Mouse (Mus musculus) lung, postnatal 0 days (tissue): ENCODE measurements around the gene Alkbh6. TPM values are rescaled to one million over a fixed set of nuclear protein-coding genes. Genes with fewer than 3 reads are reported as not detected.
A peak's percentile ranks its signal among the peaks of the same experiment; 100 is the strongest.

Source experiments
- ATAC-seq: fragments of 200-750 bp; cut with Nextera tagmentation; 2 replicates; pipeline ENCODE4 v1.8.0; 2017; ENCODE audit warnings: moderate library complexity
- DNase-seq: peaks from one replicate; pipeline ENCODE4 v3.0.0-alpha.2; 2016; ENCODE audit warnings: low spot score
- H3K27ac ChIP-seq: fragments of 300-500 bp; sonication (generic); 2 replicates; pipeline ENCODE4 v1.5.1; 2014; ENCODE audit warnings: antibody characterized with exemption, mild to moderate bottlenecking, low read length, mixed read lengths
- H3K27me3 ChIP-seq: fragments of 300-500 bp; sonication (generic); replicated peaks from 2 replicates; pipeline ENCODE4 v1.6.1; 2014; ENCODE audit warnings: low read length, mixed read lengths; ENCODE audit not compliant: insufficient read depth
- H3K36me3 ChIP-seq: fragments of 300-500 bp; sonication (generic); 2 replicates; pipeline ENCODE4 v1.6.1; 2014; ENCODE audit warnings: low read length, mixed read lengths; ENCODE audit not compliant: insufficient read depth
- H3K4me1 ChIP-seq: fragments of 300-500 bp; sonication (generic); 2 replicates; pipeline ENCODE4 v1.6.1; 2014; ENCODE audit warnings: antibody characterized with exemption, low read depth, low read length, mixed read lengths; ENCODE audit not compliant: insufficient read depth
- H3K4me2 ChIP-seq: fragments of 300-500 bp; sonication (generic); replicated peaks from 2 replicates; pipeline ENCODE4 v1.6.1; 2014; ENCODE audit warnings: low read depth, mild to moderate bottlenecking, low read length, moderate library complexity, mixed read lengths
- H3K4me3 ChIP-seq: fragments of 300-500 bp; sonication (generic); 2 replicates; pipeline ENCODE4 v1.5.1; 2014; ENCODE audit warnings: low read depth, low read length
- H3K9ac ChIP-seq: fragments of 300-500 bp; sonication (generic); replicated peaks from 2 replicates; pipeline ENCODE4 v1.6.1; 2014; ENCODE audit warnings: low read depth, mild to moderate bottlenecking
- H3K9me3 ChIP-seq: fragments of 300-500 bp; sonication (generic); 2 replicates; pipeline ENCODE4 v1.6.1; 2016; ENCODE audit warnings: low read length, mixed read lengths
- CTCF ChIP-seq: IDR thresholded peaks from 2 replicates; pipeline ENCODE4 v1.5.1; 2016; ENCODE audit warnings: antibody characterized with exemption, mild to moderate bottlenecking
- EP300 ChIP-seq: IDR thresholded peaks from 2 replicates; pipeline ENCODE4 v1.6.1; 2016; ENCODE audit warnings: antibody characterized with exemption, mild to moderate bottlenecking, control low read depth
- WGBS: fragments of 180-500 bp; shearing (Covaris S2); extraction: QIAGEN DNeasy Blood & Tissue Kit; methylation state at CpG from one replicate; pipeline ENCODE4 v1.1.7; 2014; 5-methylcytosine and 5-hydroxymethylcytosine counted together
- polyA plus RNA-seq: library from polyadenylated mRNA; unstranded; fragments of >200 nt; fragmentation: Nextera tagmentation; extraction: Ambion mirVana; gene quantifications from 2 replicates; pipeline ENCODE4 v1.2.1, GENCODE M21; 2015

Alkbh6 gene
- polyA plus RNA-seq, 1 experiment from 2014 or later: 78.2 TPM

DNA sequence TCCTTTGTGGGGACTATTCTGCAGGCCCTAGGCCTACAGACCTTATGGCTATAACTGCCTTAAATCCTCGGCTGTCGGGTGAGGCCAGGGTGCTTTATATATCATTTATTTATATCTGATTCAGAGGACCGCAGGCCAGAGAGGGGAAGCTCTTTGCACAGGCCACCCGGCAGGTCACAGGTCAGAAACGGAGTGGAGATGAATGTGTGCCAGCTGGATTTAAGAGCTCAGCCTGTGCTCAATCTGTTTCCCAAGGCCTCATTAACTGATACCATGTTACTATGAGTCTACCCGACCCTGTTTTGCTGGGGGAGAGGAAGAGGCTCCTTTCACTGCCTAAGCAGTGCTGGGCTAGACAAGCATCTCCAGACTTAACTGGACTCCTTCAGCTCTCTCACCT is 34.1 kb upstream of the Alkbh6 start:
- H3K9me3 ChIP-seq: no peaks in the 10 kb centered on the region
- H3K9ac ChIP-seq: no peak overlapping the region
- no peak overlapping the region for H3K4me2 ChIP-seq
- TF ChIP-seq EP300 (no peak), CTCF (no peak)
- DNase-seq (peak; percentile 52), ATAC-seq (peak; percentile 57)
- H3K36me3 ChIP-seq: no peaks in the 10 kb centered on the region
- H3K4me1 ChIP-seq: no peaks in the 10 kb centered on the region
- H3K4me3 ChIP-seq: no peak overlapping the region
- WGBS: 49% methylated on average over 6 of the region's 6 CpGs
- H3K27ac ChIP-seq: no peak overlapping the region
- no peaks in the 10 kb centered on the region for H3K27me3 ChIP-seq

GRCm38 (mm10) chr7:30278911-30279310 is 29.6 kb upstream of the Alkbh6 start:
- Histone ChIP-seq H3K27me3 (no peaks in the 10 kb centered on the region), H3K9ac (no peak overlapping the region), H3K4me1 (0 out of 2 replicates have a peak, but pooled peaks cover 2% of the 10 kb centered on the region), H3K4me2 (no peak overlapping the region), H3K9me3 (no peaks in the 10 kb centered on the region), H3K36me3 (no peaks in the 10 kb centered on the region), H3K27ac (no peak overlapping the region), H3K4me3 (no peak overlapping the region)
- TF ChIP-seq CTCF (no peak), EP300 (no peak)
- no peak for DNase-seq
- ATAC-seq: no peak
- 37% methylated on average over 2 of the region's 2 CpGs for WGBS

- Histone ChIP-seq H3K27ac (no peak overlapping the region), H3K4me2 (peak overlapping the region; percentile 80), H3K4me3 (peak overlapping the region; percentile 67), H3K9me3 (no peaks in the 10 kb centered on the region), H3K9ac (no peak overlapping the region), H3K36me3 (no peaks in the 10 kb centered on the region), H3K4me1 (0 out of 2 replicates have a peak, but pooled peaks cover 2% of the 10 kb centered on the region), H3K27me3 (no peaks in the 10 kb centered on the region)
- 0% methylated on average over 6 of the region's 6 CpGs for WGBS
- TF ChIP-seq EP300: no peak
- no peak for TF ChIP-seq CTCF
- ATAC-seq (no peak), DNase-seq (peak; percentile 18)
Measured at GRCm38 (mm10) chr7:30279536-30279935, 29.0 kb upstream of the Alkbh6 start.

DNA sequence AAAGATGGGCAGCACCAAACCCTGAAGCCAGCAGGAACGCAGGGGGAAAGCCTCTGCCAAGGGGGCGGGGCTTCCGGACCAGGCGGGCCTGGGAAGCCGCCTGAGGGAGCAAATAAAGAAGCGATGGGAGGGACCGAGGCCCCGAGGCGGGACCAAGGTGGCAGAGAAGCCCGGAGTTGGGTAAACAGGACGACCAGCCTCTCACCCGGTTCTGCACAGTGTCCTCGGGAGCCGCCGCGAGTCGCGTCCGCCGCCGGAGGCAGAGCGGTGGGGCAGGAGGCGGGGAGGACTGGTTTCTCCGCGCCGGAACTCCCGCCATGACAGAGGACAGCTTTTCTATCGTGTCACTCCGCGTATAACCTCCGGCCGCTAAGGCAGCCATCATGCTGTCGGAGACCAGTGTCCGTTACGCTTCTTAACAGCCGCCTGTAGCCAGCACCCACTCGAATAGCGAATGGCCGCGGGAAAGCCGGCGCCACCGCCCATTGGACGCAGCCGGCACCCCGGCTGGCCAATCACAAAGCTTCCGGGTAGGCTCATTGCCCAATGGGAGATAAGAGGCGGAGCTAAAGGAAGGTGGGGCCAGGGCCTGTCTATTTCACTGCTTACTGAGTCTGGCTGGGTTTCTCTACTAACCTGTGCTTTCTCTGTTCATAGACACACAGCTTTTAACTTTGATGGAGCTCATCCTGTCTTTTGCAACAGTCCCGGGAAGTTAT is 28.4 kb upstream of the Alkbh6 start, which contains the start of the genes Thap8 and Wdr62:
Gene Thap8 (plus strand): TSS at position 144 of the 719 bp plus-strand sequence.
Gene Wdr62 (minus strand): TSS at position 469 of the 719 bp plus-strand sequence.
- TF ChIP-seq CTCF: 0 out of 2 replicates have a peak, but pooled peaks have one; percentile 8
- no peak for TF ChIP-seq EP300
- Histone ChIP-seq H3K36me3 (no peaks in the 10 kb centered on the region), H3K4me3 (peak within 1 kb of the TSS; percentile 67), H3K27ac (peak within 1 kb of the TSS; percentile 98), H3K4me2 (peak within 1 kb of the TSS; percentile 80), H3K9ac (no peak within 1 kb of the TSS), H3K27me3 (no peaks in the 10 kb centered on the region), H3K4me1 (0 out of 2 replicates have a peak, but pooled peaks cover 2% of the 10 kb centered on the region), H3K9me3 (no peaks in the 10 kb centered on the region)
- peak; percentile 96 for ATAC-seq
- DNase-seq: peak; percentile 97
- WGBS: under 1% methylated on average over 41 of the region's 49 CpGs

DNA sequence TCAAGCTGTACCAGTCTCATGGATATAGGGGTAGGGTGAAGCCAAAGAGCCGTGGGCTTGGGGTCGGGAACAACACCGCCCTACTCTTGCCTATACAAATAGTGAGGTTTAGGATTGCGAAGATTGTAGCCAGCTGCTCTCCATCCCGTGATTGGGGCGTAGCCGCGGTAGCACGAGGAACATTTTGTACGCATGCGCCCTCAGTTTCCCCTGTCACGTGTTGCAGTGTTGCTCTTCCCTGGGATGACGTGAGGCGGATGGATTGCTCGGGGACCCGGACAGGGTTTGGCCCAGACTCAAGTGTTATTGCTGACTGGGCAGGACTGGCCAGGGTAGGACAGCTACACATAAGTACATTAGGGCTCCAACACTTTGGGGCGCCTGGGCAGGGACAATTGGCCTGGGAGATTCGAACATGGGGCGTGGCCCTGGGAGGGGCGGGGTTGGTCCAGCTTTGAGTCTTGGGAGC is 27.8 kb upstream of the Alkbh6 start:
- no peak overlapping the region for H3K9ac ChIP-seq
- 0 out of 2 replicates have a peak, but pooled peaks cover 2% of the 10 kb centered on the region for H3K4me1 ChIP-seq
- peak overlapping the region; percentile 67 for H3K4me3 ChIP-seq
- DNase-seq (peak; percentile 99), ATAC-seq (peak; percentile 92)
- peak overlapping the region; percentile 98 for H3K27ac ChIP-seq
- WGBS: under 1% methylated on average over 20 of the region's 20 CpGs
- H3K36me3 ChIP-seq: no peaks in the 10 kb centered on the region
- peak overlapping the region; percentile 80 for H3K4me2 ChIP-seq
- H3K9me3 ChIP-seq: no peaks in the 10 kb centered on the region
- H3K27me3 ChIP-seq: no peaks in the 10 kb centered on the region
- TF ChIP-seq CTCF (no peak), EP300 (peak; percentile 82)

DNA sequence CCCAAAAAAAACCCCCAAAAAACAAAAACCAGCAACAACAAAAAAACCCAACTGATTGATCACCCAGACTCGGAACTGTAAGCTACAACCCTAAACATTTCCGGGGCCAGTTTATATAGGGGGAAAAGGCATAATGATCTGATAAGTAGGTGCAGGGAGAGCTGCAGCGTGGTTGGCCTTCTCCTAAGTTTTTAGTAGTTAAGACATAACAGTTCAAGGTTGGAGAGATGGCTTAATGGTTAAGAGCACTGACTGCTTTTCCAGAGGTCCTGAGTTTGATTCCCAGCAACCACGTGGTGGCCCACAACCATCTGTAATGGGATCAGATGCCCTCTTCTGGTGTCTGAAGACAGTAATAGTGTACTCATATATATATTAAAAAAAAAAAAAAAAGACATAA is 27.0 kb upstream of the Alkbh6 start:
- no peaks in the 10 kb centered on the region for H3K36me3 ChIP-seq
- no peaks in the 10 kb centered on the region for H3K9me3 ChIP-seq
- H3K27ac ChIP-seq: 0 out of 2 replicates have a peak overlapping the region, but pooled peaks have one; percentile 98
- H3K4me3 ChIP-seq: no peak overlapping the region
- no peak for DNase-seq
- H3K4me2 ChIP-seq: no peak overlapping the region
- H3K9ac ChIP-seq: no peak overlapping the region
- 0 out of 2 replicates have a peak, but pooled peaks cover 2% of the 10 kb centered on the region for H3K4me1 ChIP-seq
- TF ChIP-seq CTCF (no peak), EP300 (no peak)
- H3K27me3 ChIP-seq: no peaks in the 10 kb centered on the region
- WGBS: 59% methylated on average over 4 of the region's 4 CpGs
- ATAC-seq: no peak
